Mouse (Mus musculus) monocyte, adult 2 months (primary cell): ENCODE measurements around the gene Vsir.

Experiments used
- DNase-seq, 2 experiments: peaks; one replicate each; pipeline ENCODE4 v3.0.0; 2022; ENCODE audit warnings: low spot score in 2 of 2, low read depth in 1 of 2

Vsir gene

GRCm38 (mm10) chr10:60353241-60354002 is 6.8 kb downstream of the Vsir start:
- no peak for DNase-seq

GRCm38 (mm10) chr10:60354003-60354325 is 7.3 kb downstream of the Vsir start:
- DNase-seq = no peak

GRCm38 (mm10) chr10:60354881-60355677 is 8.4 kb downstream of the Vsir start:
- no peak for DNase-seq

- no peak for DNase-seq
These were observed 10.8 kb downstream of the Vsir start for GRCm38 (mm10) chr10:60357441-60357840.

GRCm38 (mm10) chr10:60357901-60358300 is 11.2 kb downstream of the Vsir start:
- no peak for DNase-seq

GRCm38 (mm10) chr10:60358776-60359175 is 12.1 kb downstream of the Vsir start:
- no peak for DNase-seq

GRCm38 (mm10) chr10:60361615-60362309 is 15.1 kb downstream of the Vsir start:
- no peak for DNase-seq

- DNase-seq = no peak
These were observed 15.6 kb downstream of the Vsir start for GRCm38 (mm10) chr10:60362310-60362628.

- no peak for DNase-seq
These were observed 16.8 kb downstream of the Vsir start for GRCm38 (mm10) chr10:60363426-60363825.

- peak in 1 of 2 experiments; percentile 41 for DNase-seq
These were observed 20.5 kb downstream of the Vsir start for GRCm38 (mm10) chr10:60367145-60367544.

- DNase-seq = no peak
These were observed 21.3 kb downstream of the Vsir start for GRCm38 (mm10) chr10:60367904-60368303.

GRCm38 (mm10) chr10:60369405-60369804 is 22.8 kb downstream of the Vsir start:
- no peak for DNase-seq

GRCm38 (mm10) chr10:60370098-60370497 is 23.4 kb downstream of the Vsir start:
- DNase-seq = no peak

- DNase-seq = no peak
These were observed 24.0 kb downstream of the Vsir start for GRCm38 (mm10) chr10:60370601-60371061.

GRCm38 (mm10) chr10:60371596-60372386 is 25.1 kb downstream of the Vsir start:
- DNase-seq = peak in 1 of 2 experiments; percentile 42

GRCm38 (mm10) chr10:60373543-60373936 is 26.9 kb downstream of the Vsir start:
- no peak for DNase-seq

- DNase-seq = no peak
These were observed 27.4 kb downstream of the Vsir start for GRCm38 (mm10) chr10:60373937-60374578.

GRCm38 (mm10) chr10:60376704-60377103 is 30.1 kb downstream of the Vsir start:
- no peak for DNase-seq

- DNase-seq = no peak
These were observed 32.8 kb downstream of the Vsir start for GRCm38 (mm10) chr10:60379419-60379957.

GRCm38 (mm10) chr10:60380229-60380628 is 33.6 kb downstream of the Vsir start:
- DNase-seq = no peak
